Mouse (Mus musculus): Measurements from ENCODE around the gene Ms4a15. TPM values are rescaled to one million over a fixed set of nuclear protein-coding genes. Genes with fewer than 3 reads are reported as not detected.

The Ms4a15 gene
- not detected for polyA plus RNA-seq (2017; shearing (Covaris generic))

GRCm38 (mm10) chr19:10993150-10993549 is at the start of gene Ms4a15:
TSS of gene Ms4a15 (minus strand) at chr19:10993250.

GRCm38 (mm10) chr19:11017891-11018290 is 24.8 kb upstream of the Ms4a15 start, which contains the start of gene Ms4a18:
TSS of gene Ms4a18 (minus strand) at chr19:11018031.

GRCm38 (mm10) chr19:10974238-10974865 is 18.7 kb downstream of the Ms4a15 start, which contains the start of gene Ms4a10:
TSS of gene Ms4a10 (minus strand) at chr19:10974670.

GRCm38 (mm10) chr19:10949112-10949511 is 43.9 kb downstream of the Ms4a15 start, which contains the start of gene Ccdc86:
TSS of gene Ccdc86 (minus strand) at chr19:10949266.

GRCm38 (mm10) chr19:10937110-10937563 is 55.9 kb downstream of the Ms4a15 start, which contains the start of gene Ptgdr2:
TSS of gene Ptgdr2 (plus strand) at chr19:10937160.

Other genes with a start within 250 kb of the Ms4a15 start
- 778 TPM for gene Cd6, start 163.2 kb downstream of the Ms4a15 start, polyA plus RNA-seq (2017; shearing (Covaris generic))
- gene Slc15a3, start 153.5 kb downstream of the Ms4a15 start, polyA plus RNA-seq (2017; shearing (Covaris generic)), result 1.9 TPM
- gene Tmem132a, start 123.3 kb downstream of the Ms4a15 start, polyA plus RNA-seq (2017; shearing (Covaris generic)), result 0.46 TPM
- 60.7 TPM for gene Tmem109, start 111.2 kb downstream of the Ms4a15 start, polyA plus RNA-seq (2017; shearing (Covaris generic))
- 76.9 TPM for gene Prpf19, start 98.0 kb downstream of the Ms4a15 start, polyA plus RNA-seq (2017; shearing (Covaris generic))
- gene Zp1, start 72.6 kb downstream of the Ms4a15 start, polyA plus RNA-seq (2017; shearing (Covaris generic)), result not detected
- not detected for gene Ptgdr2, start 56.1 kb downstream of the Ms4a15 start, polyA plus RNA-seq (2017; shearing (Covaris generic))
- gene Ccdc86, start 44.0 kb downstream of the Ms4a15 start, polyA plus RNA-seq (2017; shearing (Covaris generic)), result 20.5 TPM
- not detected for gene Ms4a10, start 18.6 kb downstream of the Ms4a15 start, polyA plus RNA-seq (2017; shearing (Covaris generic))
- gene Ms4a18, start 24.8 kb upstream of the Ms4a15 start, polyA plus RNA-seq (2017; shearing (Covaris generic)), result not detected
- gene Ms4a8a, start 87.9 kb upstream of the Ms4a15 start, polyA plus RNA-seq (2017; shearing (Covaris generic)), result 0.24 TPM
- not detected for gene 1700017D01Rik, start 137.6 kb upstream of the Ms4a15 start, polyA plus RNA-seq (2017; shearing (Covaris generic))
- gene 1700025F22Rik, start 172.1 kb upstream of the Ms4a15 start, polyA plus RNA-seq (2017; shearing (Covaris generic)), result not detected
- not detected for gene Ms4a13, start 203.5 kb upstream of the Ms4a15 start, polyA plus RNA-seq (2017; shearing (Covaris generic))
- not detected for gene Ms4a12, start 239.2 kb upstream of the Ms4a15 start, polyA plus RNA-seq (2017; shearing (Covaris generic))

All from inflammation-experienced regulatory T-cells, adult 16 weeks (primary cell).